Mouse (Mus musculus): ENCODE results near the gene Hbb-bt.
"Not testable (repeated sequence)": the region's sequence is repeated elsewhere in the genome, so short reads cannot be mapped to it uniquely, and the experiment has no call there.

The Hbb-bt gene

DNA sequence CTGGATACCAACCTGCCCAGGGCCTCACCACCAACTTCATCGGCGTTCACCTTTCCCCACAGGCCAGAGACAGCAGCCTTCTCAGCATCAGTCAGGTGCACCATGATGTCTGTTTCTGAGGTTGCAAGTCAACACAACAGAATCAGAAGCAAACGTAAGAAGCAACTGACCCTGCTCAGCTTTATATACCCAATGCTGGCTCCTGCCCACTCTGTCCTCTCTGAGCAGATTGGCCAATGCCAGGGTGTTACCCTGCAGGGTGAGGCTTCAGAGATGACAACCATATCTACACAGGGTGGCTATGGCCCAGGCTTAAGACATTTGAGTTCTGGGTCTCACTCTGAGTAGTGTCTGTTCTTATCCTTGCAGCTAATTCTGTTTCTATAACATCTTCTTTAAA, at the start of gene Hbb-bt:
Hbb-bt (minus strand) TSS at position 231 of the 400 bp plus-strand sequence.
- ATAC-seq (ENCODE audit: insufficient number of reproducible peaks, low FRiP score, low TSS enrichment), result no peak

DNA sequence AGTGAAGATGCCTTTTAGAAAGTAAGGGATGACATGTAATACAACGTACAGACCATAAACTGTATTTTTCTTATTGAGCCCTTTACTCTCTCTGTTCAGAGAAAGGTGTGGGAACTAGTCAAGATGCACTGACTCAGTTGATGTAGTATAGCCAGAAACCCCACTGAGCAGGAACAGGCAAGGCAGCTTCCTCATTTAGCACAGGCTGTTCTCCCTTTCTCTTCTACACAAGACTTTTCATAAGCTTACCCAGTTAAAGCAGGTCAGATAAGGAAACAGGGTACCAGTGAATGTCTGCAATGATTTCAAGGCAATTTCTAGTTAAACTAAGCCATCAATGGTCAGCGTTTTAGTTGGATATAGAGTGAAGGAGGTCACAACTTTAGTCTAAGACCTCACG, 47.7 kb upstream of the Hbb-bt start:
- ATAC-seq (ENCODE audit: insufficient number of reproducible peaks, low FRiP score, low TSS enrichment), result no peak

DNA sequence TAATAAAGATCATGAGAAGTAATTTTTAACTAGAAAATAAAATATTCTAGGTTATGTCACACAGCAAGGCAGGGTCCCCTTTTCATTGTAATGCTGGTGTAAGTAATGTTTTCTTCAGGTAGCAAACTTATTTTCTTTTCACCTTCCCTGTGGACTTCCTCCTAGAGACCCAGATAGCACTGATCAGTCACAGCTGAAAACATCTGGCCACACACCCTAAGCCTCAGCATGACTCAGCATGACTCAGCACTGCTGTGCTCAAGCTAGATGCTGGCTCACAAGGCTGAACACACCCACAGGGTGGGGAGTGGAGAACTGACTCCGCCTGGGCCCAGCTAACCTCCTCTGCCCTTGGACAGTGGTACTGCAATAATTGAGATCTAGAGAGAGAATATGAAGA, 47.1 kb upstream of the Hbb-bt start:
- ATAC-seq (ENCODE audit: insufficient number of reproducible peaks, low FRiP score, low TSS enrichment), result no peak

DNA sequence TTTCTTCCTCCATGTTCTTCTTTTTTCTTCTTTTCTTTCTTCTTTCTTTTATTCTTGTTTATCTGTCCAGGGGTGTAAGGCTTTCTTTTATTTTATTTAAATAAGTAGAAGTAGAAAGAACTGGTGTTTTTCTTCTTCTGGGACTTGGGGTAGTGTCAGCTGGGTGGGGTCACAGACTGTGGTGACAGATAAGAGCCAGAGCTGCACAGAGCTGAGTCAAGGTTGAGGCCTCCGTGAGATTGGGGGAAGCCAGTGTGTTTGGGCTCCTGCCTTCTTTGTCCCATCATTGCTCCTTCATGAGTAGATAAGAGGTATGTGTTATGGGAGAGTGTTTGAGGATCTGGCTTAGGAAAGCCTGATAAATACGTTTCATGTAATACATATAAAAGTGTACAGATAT, 45.3 kb upstream of the Hbb-bt start:
- no peak for ATAC-seq (ENCODE audit: insufficient number of reproducible peaks, low FRiP score, low TSS enrichment)

DNA sequence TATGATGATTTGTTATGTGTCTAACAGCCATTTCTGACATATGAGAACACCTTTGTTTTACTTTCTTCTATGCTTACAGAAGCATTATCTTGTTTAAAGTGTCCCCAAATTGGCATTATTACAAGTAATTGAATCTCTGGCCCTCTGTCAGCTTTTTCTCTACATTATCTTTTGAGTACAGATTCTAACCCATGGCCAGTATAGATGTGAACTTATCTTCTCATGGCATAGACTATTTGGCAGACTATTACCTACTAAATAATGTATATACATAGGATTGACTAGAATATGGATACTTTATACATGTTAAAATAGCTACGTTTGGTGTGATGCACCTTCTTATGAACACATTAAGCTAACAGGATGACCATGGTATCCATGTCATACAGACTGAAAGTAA, 40.9 kb upstream of the Hbb-bt start:
- no peak for ATAC-seq (ENCODE audit: insufficient number of reproducible peaks, low FRiP score, low TSS enrichment)

DNA sequence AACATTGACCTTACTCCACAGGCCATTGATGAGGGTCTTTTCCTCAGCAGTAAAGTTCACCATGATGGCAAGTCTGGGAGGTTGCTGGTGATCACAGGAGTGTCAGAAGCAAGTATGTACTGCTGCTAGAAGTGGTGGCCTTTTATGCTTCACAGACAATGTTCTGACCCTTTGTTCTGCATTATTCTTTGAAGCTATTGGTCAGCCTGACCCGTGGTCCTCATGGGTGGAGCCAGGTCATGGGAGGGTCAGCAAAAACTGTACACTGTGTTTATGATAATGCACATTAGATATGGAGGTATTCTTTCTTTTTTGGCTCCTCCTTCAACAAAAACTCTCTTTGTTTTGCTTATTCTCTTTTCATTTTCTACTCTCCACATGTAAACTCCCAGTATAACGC, 39.3 kb upstream of the Hbb-bt start, which contains the start of gene Hbb-y:
Hbb-y (minus strand) TSS at position 127 of the 400 bp plus-strand sequence.
- no peak for ATAC-seq (ENCODE audit: insufficient number of reproducible peaks, low FRiP score, low TSS enrichment)

DNA sequence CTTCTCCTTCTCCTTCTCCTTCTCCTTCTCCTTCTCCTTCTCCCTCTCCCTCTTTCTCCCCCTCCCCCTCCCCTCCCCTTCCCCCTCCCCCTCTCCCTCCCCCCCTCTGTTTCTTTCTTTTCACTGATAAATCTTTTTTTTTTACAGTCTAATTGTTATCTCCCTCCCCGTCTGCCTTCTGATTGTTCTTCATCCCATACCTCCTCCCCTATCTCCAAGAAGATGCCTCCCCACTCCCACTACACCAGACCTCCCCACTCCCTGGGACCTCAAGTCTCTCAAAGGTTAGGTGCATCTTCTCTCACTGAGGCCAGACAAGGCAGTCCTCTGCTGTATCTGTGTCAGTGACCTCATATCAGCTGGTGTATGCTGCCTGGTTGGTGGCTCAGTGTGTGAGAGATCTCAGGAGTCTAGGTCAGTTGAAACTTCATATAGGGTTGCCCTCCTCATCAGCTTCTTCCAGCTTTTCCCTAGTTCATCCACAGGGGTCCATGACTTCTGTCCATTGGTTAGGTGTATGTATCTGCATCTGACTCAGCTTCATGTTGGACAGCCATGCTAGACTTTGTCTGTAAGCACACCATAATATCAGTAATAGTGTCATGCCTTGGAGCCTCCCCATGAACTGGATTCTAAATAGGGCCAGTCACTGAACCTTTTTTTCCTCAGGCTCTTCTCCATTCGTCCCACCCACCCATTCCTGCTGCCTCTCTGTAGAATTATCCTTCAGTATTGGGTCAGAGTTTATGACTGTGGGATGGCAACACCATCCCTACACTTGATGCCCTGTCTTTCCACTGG, 30.9 kb upstream of the Hbb-bt start:
- ATAC-seq (ENCODE audit: insufficient number of reproducible peaks, low FRiP score, low TSS enrichment), result no peak

DNA sequence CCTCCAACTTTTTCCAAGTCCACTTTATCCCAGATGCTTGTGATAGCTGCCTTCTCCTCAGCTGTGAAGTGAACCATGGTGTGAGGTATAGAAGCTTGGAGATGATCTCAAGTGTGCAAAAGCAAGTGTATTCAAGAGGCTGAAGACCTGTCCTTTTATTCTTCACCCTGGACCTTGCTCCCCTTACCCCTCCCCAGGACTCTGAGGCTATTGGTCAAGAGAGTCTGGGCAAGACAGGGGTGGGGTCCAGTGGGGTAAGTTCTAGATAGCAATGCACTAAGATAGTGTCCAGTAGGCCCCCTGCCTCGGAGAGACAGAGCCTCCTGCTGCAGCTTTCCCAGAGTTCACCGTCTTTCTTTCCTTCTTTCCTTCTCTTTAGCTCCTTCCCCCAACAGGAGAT, 29.2 kb upstream of the Hbb-bt start, which contains the start of gene Hbb-bh1:
Hbb-bh1 (minus strand) TSS at position 131 of the 400 bp plus-strand sequence.
- ATAC-seq (ENCODE audit: insufficient number of reproducible peaks, low FRiP score, low TSS enrichment), result no peak

DNA sequence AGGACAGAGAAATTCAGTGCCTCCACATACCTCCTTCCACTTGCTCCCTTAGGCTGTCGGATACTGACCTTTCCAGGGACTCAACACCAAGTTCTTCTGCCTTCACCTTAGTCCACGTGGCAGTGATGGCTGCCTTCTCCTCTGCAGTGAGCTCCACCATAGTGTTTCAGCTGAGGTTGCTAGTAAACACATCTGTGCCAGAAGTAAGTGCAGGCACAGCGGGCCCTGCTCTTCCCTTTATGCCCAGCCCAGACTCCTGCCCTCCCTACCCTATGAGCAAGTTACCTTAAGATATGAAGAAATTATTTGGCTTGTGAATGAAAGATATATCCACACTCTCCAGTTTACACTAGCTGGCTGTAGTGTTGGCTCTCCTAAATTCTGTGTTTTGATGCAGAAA, 26.5 kb upstream of the Hbb-bt start, which contains the start of gene Hbb-bh2:
Hbb-bh2 (minus strand) TSS at position 253 of the 400 bp plus-strand sequence.
- no peak for ATAC-seq (ENCODE audit: insufficient number of reproducible peaks, low FRiP score, low TSS enrichment)

DNA sequence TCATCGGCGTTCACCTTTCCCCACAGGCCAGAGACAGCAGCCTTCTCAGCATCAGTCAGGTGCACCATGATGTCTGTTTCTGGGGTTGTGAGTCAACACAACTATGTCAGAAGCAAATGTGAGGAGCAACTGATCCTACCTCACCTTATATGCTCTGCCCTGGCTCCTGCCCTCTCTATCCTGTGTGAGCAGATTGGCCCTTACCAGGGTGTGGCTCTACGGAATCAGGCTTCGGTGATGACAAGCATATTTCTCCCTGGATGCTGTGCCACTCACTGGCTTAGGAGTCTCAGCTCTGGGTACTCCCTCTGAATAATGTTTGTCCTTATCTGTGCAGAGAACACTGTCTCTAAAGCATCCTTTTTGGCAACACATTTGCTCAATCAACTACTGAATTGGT, 14.0 kb upstream of the Hbb-bt start, which contains the start of gene Hbb-bs:
Hbb-bs (minus strand) TSS at position 289 of the 400 bp plus-strand sequence.
- ATAC-seq (ENCODE audit: insufficient number of reproducible peaks, low FRiP score, low TSS enrichment), result no peak

DNA sequence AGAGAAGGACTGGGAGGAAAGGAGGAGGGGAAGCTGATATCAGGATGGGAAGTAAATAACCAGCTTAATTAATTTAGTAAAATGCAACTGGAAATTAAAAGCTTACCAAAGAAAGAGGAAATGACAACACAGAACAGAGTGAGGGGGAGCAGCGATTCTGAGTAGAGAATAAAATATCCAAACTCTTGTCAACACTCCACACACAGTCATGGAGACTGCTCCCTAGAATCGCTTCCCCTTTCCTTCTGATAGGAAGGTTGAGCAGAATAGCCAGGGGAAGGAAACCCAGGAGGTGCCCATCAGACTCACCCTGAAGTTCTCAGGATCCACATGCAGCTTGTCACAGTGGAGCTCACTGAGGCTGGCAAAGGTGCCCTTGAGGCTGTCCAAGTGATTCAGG, 13.3 kb upstream of the Hbb-bt start:
- not testable (repeated sequence) for ATAC-seq (ENCODE audit: insufficient number of reproducible peaks, low FRiP score, low TSS enrichment)

DNA sequence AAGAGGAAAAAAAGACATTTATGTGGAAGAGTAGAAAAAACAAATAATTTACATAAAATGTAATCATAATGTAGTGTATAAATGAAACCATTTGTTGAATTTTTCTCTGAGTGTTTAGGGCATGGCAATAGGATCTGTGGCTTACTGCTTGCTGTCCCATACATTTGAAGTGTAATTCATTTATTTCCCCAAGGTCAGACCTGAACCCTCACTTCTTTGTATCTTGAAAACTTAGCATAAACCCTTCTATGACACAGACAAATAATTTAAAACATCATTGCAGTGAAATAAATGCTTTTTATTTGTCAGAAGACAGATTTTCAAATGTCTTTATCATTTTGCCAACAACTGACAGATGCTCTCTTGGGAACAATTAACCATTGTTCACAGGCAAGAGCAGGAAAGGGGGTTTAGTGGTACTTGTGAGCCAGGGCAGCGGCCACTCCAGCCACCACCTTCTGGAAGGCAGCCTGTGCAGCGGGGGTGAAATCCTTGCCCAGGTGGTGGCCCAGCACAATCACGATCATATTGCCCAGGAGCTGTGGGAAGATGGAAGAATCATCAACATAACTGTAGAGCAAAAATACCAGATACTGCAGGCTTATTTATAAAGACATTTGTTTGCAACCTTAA, 12.6 kb upstream of the Hbb-bt start:
- ATAC-seq (ENCODE audit: insufficient number of reproducible peaks, low FRiP score, low TSS enrichment), result no peak

DNA sequence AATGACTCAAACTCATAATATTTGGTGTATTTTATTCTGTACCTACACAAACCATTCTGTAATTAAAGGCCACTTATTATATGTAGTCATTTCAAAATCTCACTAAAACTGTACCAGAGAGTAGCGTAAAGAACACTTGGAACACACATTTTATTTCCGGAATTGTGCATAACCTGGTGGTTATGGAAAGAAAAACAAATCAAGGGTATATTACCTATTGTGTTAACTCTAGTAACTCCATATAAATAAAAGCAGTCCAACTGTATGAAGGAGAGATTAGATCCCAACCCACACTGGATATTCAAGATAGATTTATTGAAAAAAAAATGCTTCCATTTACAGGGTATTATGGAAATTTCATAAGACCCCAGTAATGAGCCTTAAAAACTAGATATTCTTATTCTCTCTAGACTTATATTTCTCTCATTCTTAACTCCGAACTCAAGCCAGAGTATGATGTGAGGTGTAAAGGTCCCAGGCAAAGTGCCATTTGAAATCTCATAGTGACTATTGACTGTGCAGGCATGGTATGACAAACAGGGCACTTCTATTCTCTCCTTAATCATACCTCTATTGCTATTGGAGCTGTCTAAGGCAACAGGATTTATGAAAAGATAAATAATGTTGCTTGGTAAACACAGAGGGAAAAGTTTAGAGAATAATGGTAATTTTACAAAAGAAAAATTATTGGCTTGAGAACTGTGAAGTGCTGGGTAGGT, 11.9 kb upstream of the Hbb-bt start:
- ATAC-seq (ENCODE audit: insufficient number of reproducible peaks, low FRiP score, low TSS enrichment), result no peak

DNA sequence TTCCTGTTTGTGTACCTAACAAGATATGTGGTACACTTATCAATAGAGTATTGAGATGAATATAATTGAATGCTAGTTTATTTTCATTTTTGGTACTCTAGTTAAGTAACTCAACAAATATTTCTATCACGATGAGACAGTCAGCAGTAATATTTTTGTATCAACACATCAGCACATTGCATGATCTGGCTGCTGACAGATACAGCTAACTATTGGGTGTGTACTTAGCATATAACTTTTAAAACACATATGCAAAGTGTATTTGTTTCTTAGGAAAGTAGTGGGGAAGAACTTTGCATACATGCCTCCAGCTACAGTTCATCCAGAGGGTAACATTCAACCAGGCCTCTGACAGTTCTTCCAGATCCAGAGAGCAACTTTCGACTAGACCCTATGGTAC, 10.8 kb upstream of the Hbb-bt start:
- no peak for ATAC-seq (ENCODE audit: insufficient number of reproducible peaks, low FRiP score, low TSS enrichment)

DNA sequence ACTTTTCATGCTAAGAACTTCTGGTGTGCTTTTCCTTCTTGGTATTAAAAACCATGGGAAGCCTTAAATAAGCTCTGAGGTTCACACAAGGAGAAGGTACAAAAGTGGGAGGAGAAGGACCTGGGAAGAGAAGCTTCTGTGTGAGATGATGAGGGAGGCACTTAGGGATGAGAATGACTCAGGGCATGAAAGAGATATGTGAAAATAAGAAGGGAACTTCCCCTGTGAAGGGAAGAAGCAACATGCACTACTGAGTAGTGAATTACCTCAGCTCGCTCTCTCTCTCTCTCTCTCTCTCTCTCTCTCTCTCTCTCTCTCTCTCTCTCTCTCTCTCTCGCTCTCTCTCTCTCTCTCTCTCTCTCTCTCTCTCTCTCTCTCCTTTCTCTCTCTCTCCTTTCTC, 1.3 kb upstream of the Hbb-bt start:
- not testable (repeated sequence) for ATAC-seq (ENCODE audit: insufficient number of reproducible peaks, low FRiP score, low TSS enrichment)

DNA sequence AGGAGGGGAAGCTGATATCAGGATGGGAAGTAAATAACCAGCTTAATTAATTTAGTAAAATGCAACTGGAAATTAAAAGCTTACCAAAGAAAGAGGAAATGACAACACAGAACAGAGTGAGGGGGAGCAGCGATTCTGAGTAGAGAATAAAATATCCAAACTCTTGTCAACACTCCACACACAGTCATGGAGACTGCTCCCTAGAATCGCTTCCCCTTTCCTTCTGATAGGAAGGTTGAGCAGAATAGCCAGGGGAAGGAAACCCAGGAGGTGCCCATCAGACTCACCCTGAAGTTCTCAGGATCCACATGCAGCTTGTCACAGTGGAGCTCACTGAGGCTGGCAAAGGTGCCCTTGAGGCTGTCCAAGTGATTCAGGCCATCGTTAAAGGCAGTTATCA, 644 bp downstream of the Hbb-bt start:
- not testable (repeated sequence) for ATAC-seq (ENCODE audit: insufficient number of reproducible peaks, low FRiP score, low TSS enrichment)

DNA sequence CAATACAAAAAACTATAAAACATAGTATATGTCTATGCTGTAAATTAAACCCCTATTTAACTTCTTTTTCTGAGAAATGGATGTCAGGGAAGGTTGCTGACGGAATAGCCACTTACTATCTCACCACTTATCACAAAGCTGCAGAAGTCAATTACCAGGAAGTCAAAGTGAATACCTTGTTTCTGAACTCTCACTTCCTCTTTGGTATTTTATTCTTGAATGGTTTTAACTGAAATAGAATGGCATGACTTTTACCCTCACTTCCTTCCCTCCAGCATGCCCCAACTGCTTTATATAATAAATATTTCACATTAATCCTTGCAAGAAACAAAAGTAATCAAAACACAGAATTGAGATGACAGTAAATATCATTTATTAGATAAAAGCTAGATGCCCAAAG, 1.6 kb downstream of the Hbb-bt start:
- ATAC-seq (ENCODE audit: insufficient number of reproducible peaks, low FRiP score, low TSS enrichment), result no peak

DNA sequence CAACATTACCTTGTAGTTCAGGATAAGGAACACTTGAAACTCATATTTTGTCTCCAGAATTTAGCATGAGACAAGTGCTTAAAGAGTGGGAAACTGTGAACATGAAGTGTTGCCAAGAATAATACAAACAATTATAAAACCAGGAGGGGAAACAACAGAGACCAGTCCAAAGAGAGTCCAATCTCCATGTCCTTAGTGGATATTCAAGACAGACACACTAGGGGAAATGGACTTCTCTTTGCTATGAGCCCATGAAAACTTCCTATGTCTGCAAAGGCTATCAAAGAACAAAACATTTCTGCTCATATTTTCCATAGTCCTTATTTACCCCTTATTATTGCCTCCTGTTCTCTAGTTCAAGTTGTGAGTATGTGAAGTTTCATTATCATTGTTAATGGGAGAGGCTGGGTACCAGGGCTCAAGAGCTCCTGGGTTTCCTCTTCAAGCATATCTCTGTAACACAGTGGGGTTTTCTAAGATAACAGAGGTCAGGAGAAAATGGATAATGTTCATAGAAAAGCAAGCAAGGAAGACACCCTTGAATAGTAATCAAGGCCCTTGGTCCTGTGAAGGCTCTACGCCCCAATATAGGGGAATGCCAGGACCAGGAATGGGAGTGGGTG, 2.5 kb downstream of the Hbb-bt start:
- ATAC-seq (ENCODE audit: insufficient number of reproducible peaks, low FRiP score, low TSS enrichment), result no peak

DNA sequence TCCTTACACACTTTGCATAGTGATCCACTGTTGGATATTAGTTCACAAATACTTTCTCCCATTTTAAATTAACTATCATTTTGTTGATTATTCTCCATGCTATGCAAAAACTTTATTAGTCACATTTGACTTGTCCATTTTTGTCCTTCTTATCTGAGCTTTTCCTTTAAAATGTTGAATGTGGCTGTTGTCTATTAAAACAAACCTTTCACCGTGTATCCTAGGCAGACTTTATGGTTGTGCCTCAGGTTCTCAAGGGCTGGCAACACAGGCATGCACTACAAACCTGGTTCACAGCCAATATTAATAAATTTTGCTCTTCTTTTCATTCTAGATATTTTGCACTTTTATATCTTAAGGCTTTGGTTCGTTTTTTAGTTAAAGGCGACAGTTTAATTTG, 3.0 kb downstream of the Hbb-bt start:
- no peak for ATAC-seq (ENCODE audit: insufficient number of reproducible peaks, low FRiP score, low TSS enrichment)

DNA sequence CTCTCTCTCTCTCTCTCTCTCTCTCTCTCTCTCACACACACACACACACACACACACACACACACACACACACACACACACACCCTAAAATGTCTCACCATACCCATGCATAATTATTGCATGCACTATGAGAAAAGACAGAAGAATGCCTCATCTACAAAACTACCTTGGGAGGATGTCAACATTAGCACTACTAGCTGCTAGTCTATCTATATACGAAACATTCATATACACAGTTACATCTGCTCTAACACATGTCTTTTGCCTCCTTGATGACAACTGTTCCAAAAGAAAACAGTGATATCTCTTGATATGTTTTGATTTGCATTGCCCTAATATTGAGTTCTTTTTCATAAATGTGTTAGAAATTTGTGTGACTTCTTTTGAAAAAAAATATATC, 3.5 kb downstream of the Hbb-bt start:
- ATAC-seq (ENCODE audit: insufficient number of reproducible peaks, low FRiP score, low TSS enrichment), result no peak

DNA sequence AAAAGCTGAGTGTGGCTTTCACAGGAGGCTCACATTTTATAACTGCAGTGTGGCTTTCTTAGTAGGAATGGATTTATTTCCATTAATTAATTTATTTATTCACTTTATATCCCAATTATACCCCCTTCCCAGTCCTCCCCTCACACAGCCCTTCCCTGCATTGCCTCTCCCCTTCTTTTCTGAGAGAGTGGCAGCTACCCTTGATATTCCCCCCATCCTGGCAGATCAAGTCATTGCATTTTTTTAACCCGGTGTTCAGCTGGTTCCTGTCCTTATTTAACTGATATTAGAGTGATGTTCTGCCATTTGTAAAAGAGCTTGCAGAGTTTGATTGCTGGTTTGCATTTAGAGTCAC, 4.0 kb downstream of the Hbb-bt start:
- no peak for ATAC-seq (ENCODE audit: insufficient number of reproducible peaks, low FRiP score, low TSS enrichment)

Measured in cerebellum, adult (tissue).